In the genomic region with DNA sequence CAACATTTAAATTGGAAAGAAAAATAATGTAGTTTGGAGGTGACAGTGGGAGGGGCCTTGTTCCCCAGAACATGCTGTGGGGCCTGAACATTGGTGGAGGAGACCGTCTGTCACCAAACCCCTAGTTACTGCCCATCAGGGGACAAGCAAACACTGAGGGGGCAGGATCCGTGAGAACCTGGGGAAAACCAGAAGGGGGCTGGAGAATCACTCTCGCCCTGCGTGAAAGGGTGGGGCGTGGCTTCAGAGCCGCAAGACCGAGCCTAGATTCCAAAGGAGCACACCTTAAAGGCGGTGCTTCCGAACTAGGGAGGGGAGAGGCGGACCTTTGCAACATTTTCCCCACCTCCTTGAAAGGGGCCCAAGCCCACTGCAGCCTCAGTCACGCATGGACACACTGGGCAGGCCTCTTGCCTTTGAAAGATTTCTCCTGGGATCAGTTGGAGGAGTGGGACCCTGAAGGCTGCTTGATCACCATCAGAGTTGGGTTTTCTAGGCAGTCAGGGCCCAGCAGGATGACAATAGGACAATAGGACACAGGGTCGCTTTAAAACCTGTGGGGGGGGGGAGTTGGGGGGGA, we compare ENCODE assay signal across 8 mouse cellular contexts. TPM values are rescaled to one million over a fixed set of nuclear protein-coding genes. Genes with fewer than 3 reads are reported as not detected.
DNase-seq lines count a peak whose midpoint lies in the region; ATAC-seq and TF ChIP-seq lines count a peak whose summit lies in the region.

No protein-coding gene starts in this region.

- WGBS in hindbrain, postnatal 0 days: 8% methylated on average over 12 of the region's 12 CpGs

- no peak for DNase-seq in gastrocnemius, adult 2 months
- DNase-seq in gastrocnemius, postnatal 25 days: no peak
- DNase-seq in ZHBTc4 (ENCODE audit: low read depth, low spot score): peak; percentile 93
- no peak for DNase-seq in hindbrain, postnatal 0 days (ENCODE audit: low spot score)
- DNase-seq in lung, postnatal 25 days (ENCODE audit: low spot score): peak; percentile 37
- no peak for DNase-seq in left cerebral cortex, adult 2 months (ENCODE audit: extremely low spot score in 1 of 2, low spot score in 2 of 2)
- DNase-seq in cerebellum, postnatal 36 days: no peak
- DNase-seq in layer of hippocampus, postnatal 10 days (ENCODE audit: low spot score in 2 of 2): no peak

- no peak for TF ChIP-seq CTCF in gastrocnemius, adult 2 months (IDR thresholded peaks at IDR 0.05)
- TF ChIP-seq CTCF in hindbrain, postnatal 0 days (IDR thresholded peaks at IDR 0.05; ENCODE audit: low read depth): no peak
- TF ChIP-seq CTCF in left cerebral cortex, adult 2 months (IDR thresholded peaks at IDR 0.05): no peak

- H3K36me3 ChIP-seq in hindbrain, postnatal 0 days (ENCODE audit: insufficient read depth, low read length): no peaks in the 10 kb centered on the region

- H3K9me3 ChIP-seq in hindbrain, postnatal 0 days (ENCODE audit: low read length): 0 out of 2 replicates have a peak, but pooled peaks cover 4% of the 10 kb centered on the region

- H3K4me1 ChIP-seq in hindbrain, postnatal 0 days (ENCODE audit: insufficient read depth, low read length): no peaks in the 10 kb centered on the region

- H3K27ac ChIP-seq in gastrocnemius, adult 2 months: no peak overlapping the region
- H3K27ac ChIP-seq in hindbrain, postnatal 0 days: 0 out of 2 replicates have a peak overlapping the region, but pooled peaks have one; percentile 11
- no peak overlapping the region for H3K27ac ChIP-seq in left cerebral cortex, adult 2 months

- intact Hi-C loops in gastrocnemius, adult 2 months (cut with DNase I): loop anchor here (1.0 to 5.0 kb wide), 2 partner anchors 123 to 139 kb away; no protein-coding TSS in a partner anchor
- intact Hi-C loops in left cerebral cortex, adult 2 months (cut with DNase I): no loop called here

- no peak for ATAC-seq in hindbrain, postnatal 0 days

- peaks cover 22% of the 10 kb centered on the region for H3K27me3 ChIP-seq in hindbrain, postnatal 0 days (ENCODE audit: insufficient read depth, low read length)

- H3K4me3 ChIP-seq in gastrocnemius, adult 2 months: peak overlapping the region; percentile 64
- no peak overlapping the region for H3K4me3 ChIP-seq in hindbrain, postnatal 0 days (ENCODE audit: low read length)
- H3K4me3 ChIP-seq in left cerebral cortex, adult 2 months: no peak overlapping the region

- peak overlapping the region; percentile 75; the same call in 1 of the 2 replicates for H3K4me2 ChIP-seq in hindbrain, postnatal 0 days (ENCODE audit: low read depth, low read length)

- no peak overlapping the region for H3K9ac ChIP-seq in hindbrain, postnatal 0 days (replicated peaks; ENCODE audit: low read length)

RNA-seq across cellular contexts. Expression of a gene that starts 1.3 kb away (rescaled TPM):
- under 1 TPM; 0.13 to 0.28 TPM for total RNA-seq in gastrocnemius, adult 2 months (2021)
- under 1 TPM; 0.31 to 0.43 TPM for total RNA-seq in gastrocnemius, postnatal 25 days (2021)
- 16.4 and 19.4 TPM in 2 replicates for total RNA-seq in hindbrain, postnatal 0 days (2014; rRNA removed)
- polyA plus RNA-seq in hindbrain, postnatal 0 days (2015; fragmentation: Nextera tagmentation; extraction: Ambion mirVana): 0.98 and 0.99 TPM in 2 replicates
- 1 to 10 TPM; 3.7 to 4.6 TPM for total RNA-seq in left cerebral cortex, adult 2 months (2021)
- total RNA-seq in layer of hippocampus, postnatal 10 days (2021): 1 to 10 TPM; 6.7 to 7.4 TPM

RNA-seq across cellular contexts. Expression of a gene that starts 22.6 kb away (rescaled TPM):
- 10 to 100 TPM in 1 of 2 experiments, 1 to 10 TPM in 1; 5.8 to 11.4 TPM for total RNA-seq in gastrocnemius, adult 2 months (2021)
- 1 to 10 TPM; 4.2 to 9.7 TPM for total RNA-seq in gastrocnemius, postnatal 25 days (2021)
- total RNA-seq in hindbrain, postnatal 0 days (2014; rRNA removed): 36.2 and 40.9 TPM in 2 replicates
- 18.6 and 19.0 TPM in 2 replicates for polyA plus RNA-seq in hindbrain, postnatal 0 days (2015; fragmentation: Nextera tagmentation; extraction: Ambion mirVana)
- 10 to 100 TPM; 46.2 to 51.7 TPM for total RNA-seq in left cerebral cortex, adult 2 months (2021)
- 10 to 100 TPM; 35.3 to 40.2 TPM for total RNA-seq in layer of hippocampus, postnatal 10 days (2021)

Comparison
In these comparisons a context has a peak if more than half of its experiments do, and no peak if none do; other contexts are left out.
1. DNase-seq: peak in ZHBTc4 (single experiment) and lung, postnatal 25 days (single experiment); none in gastrocnemius, adult 2 months (single experiment), gastrocnemius, postnatal 25 days (single experiment), hindbrain, postnatal 0 days (single experiment), left cerebral cortex, adult 2 months (0 of 2), cerebellum, postnatal 36 days (0 of 2) and layer of hippocampus, postnatal 10 days (0 of 2).